Mouse (Mus musculus) adrenal gland, postnatal 10 days (tissue): ENCODE data around the gene Fabp1. TPM values are rescaled to one million over a fixed set of nuclear protein-coding genes. Genes with fewer than 3 reads are reported as not detected.

Experiments used
- DNase-seq: peaks from one replicate; pipeline ENCODE4 v3.0.0; 2021; ENCODE audit warnings: mixed read lengths
- total RNA-seq, 2 experiments: library from RNA; stranded (reverse); gene quantifications; 2 replicates each; pipeline ENCODE4 v1.2.3; 2021

Fabp1 gene
- total RNA-seq, 2 experiments from 2014 or later = 160 to 453 TPM

GRCm38 (mm10) chr6:71211917-71212316 lies 12.3 kb downstream of the Fabp1 start:
- DNase-seq = no peak

GRCm38 (mm10) chr6:71212471-71212870 lies 12.8 kb downstream of the Fabp1 start:
- DNase-seq = no peak

GRCm38 (mm10) chr6:71221501-71221900 lies 21.9 kb downstream of the Fabp1 start:
- DNase-seq = no peak

GRCm38 (mm10) chr6:71224184-71224943 lies 24.7 kb downstream of the Fabp1 start:
- DNase-seq = no peak

GRCm38 (mm10) chr6:71226544-71226943 lies 26.9 kb downstream of the Fabp1 start:
- DNase-seq = no peak

- no peak for DNase-seq
Observed at GRCm38 (mm10) chr6:71227157-71227770, 27.6 kb downstream of the Fabp1 start.

GRCm38 (mm10) chr6:71235121-71235520 lies 35.5 kb downstream of the Fabp1 start:
- DNase-seq = no peak

- DNase-seq = no peak
Observed at GRCm38 (mm10) chr6:71235944-71236343, 36.3 kb downstream of the Fabp1 start.

GRCm38 (mm10) chr6:71236506-71236905 lies 36.9 kb downstream of the Fabp1 start:
- DNase-seq = no peak

GRCm38 (mm10) chr6:71237031-71237431 lies 37.4 kb downstream of the Fabp1 start:
- DNase-seq = no peak

GRCm38 (mm10) chr6:71239069-71239750 lies 39.6 kb downstream of the Fabp1 start:
- DNase-seq = peak; percentile 20

- DNase-seq = no peak
Observed at GRCm38 (mm10) chr6:71240831-71241230, 41.2 kb downstream of the Fabp1 start.

- DNase-seq = peak; percentile 27
Observed at GRCm38 (mm10) chr6:71242811-71243210, 43.2 kb downstream of the Fabp1 start.

- no peak for DNase-seq
Observed at GRCm38 (mm10) chr6:71243258-71243657, 43.6 kb downstream of the Fabp1 start.

GRCm38 (mm10) chr6:71248420-71248819 lies 48.8 kb downstream of the Fabp1 start:
- DNase-seq = no peak

- no peak for DNase-seq
Observed at GRCm38 (mm10) chr6:71249615-71250014, 50.0 kb downstream of the Fabp1 start.

- no peak for DNase-seq
Observed at GRCm38 (mm10) chr6:71250951-71251350, 51.3 kb downstream of the Fabp1 start.

- no peak for DNase-seq
Observed at GRCm38 (mm10) chr6:71254456-71254855, 54.8 kb downstream of the Fabp1 start.

Other genes with a start within 250 kb of the Fabp1 start
- gene Foxi3, start 243.3 kb upstream of the Fabp1 start, total RNA-seq = not detected
- gene Thnsl2, start 55.4 kb upstream of the Fabp1 start, total RNA-seq = 10 to 100 TPM; 16.6 to 17.0 TPM
- gene Krcc1, start 71.8 kb downstream of the Fabp1 start, total RNA-seq = 10 to 100 TPM; 69.7 to 76.0 TPM
- 10 to 100 TPM in 1 of 2 experiments, 1 to 10 TPM in 1; 5.0 to 17.9 TPM for gene Smyd1, start 122.4 kb downstream of the Fabp1 start, total RNA-seq
- gene Cd8b1, start 123.0 kb downstream of the Fabp1 start, total RNA-seq = 1 to 10 TPM; 1.7 TPM
- 1 to 10 TPM; 1.9 to 2.5 TPM for gene Cd8a, start 173.6 kb downstream of the Fabp1 start, total RNA-seq
- 10 to 100 TPM; 68.7 to 74.1 TPM for gene Rmnd5a, start 240.8 kb downstream of the Fabp1 start, total RNA-seq